Mouse (Mus musculus) midbrain, embryonic 16.5 days (tissue): ENCODE measurements around the gene Afap1. TPM values are rescaled to one million over a fixed set of nuclear protein-coding genes. Genes with fewer than 3 reads are reported as not detected.

Experiments
- ATAC-seq: fragments of 200-750 bp; cut with Nextera tagmentation; 2 replicates; pipeline ENCODE4 v1.8.0; 2017; ENCODE audit warnings: moderate TSS enrichment
- H3K27ac ChIP-seq: fragments of 300-500 bp; sonication (generic); 2 replicates; pipeline ENCODE4 v1.5.1; 2014; ENCODE audit warnings: mild to moderate bottlenecking, low read length, mixed read lengths
- H3K27me3 ChIP-seq: fragments of 300-500 bp; sonication (generic); 2 replicates; pipeline ENCODE4 v1.6.1; 2014; ENCODE audit warnings: low read depth, low read length, mixed read lengths; ENCODE audit not compliant: control insufficient read depth, insufficient read depth
- H3K36me3 ChIP-seq: fragments of 300-500 bp; sonication (generic); 2 replicates; pipeline ENCODE4 v1.6.1; 2014; ENCODE audit warnings: mild to moderate bottlenecking, low read length, moderate library complexity, mixed read lengths; ENCODE audit not compliant: control insufficient read depth, insufficient read depth
- H3K4me1 ChIP-seq: fragments of 300-500 bp; sonication (generic); 2 replicates; pipeline ENCODE4 v1.6.1; 2014; ENCODE audit warnings: mild to moderate bottlenecking, low read length, mixed read lengths; ENCODE audit not compliant: control insufficient read depth, insufficient read depth
- H3K4me2 ChIP-seq: fragments of 300-500 bp; sonication (generic); 2 replicates; pipeline ENCODE4 v1.6.1; 2014; ENCODE audit warnings: mild to moderate bottlenecking, low read length, mixed read lengths
- H3K4me3 ChIP-seq: fragments of 300-500 bp; sonication (generic); 2 replicates; pipeline ENCODE4 v1.5.1; 2014; ENCODE audit warnings: low read depth, mild to moderate bottlenecking, low read length, moderate library complexity, mixed read lengths
- H3K9ac ChIP-seq: fragments of 300-500 bp; sonication (generic); 2 replicates; pipeline ENCODE4 v1.6.1; 2014; ENCODE audit warnings: low read depth, low read length, mixed read lengths
- H3K9me3 ChIP-seq: fragments of 300-500 bp; sonication (generic); replicated peaks from 2 replicates; pipeline ENCODE4 v1.6.1; 2014; ENCODE audit warnings: mild to moderate bottlenecking, low read length, mixed read lengths; ENCODE audit not compliant: control insufficient read depth, poor library complexity, severe bottlenecking
- WGBS: fragments of 180-500 bp; shearing (Covaris S2); extraction: QIAGEN DNeasy Blood & Tissue Kit; methylation state at CpG from one replicate; pipeline ENCODE4 v1.1.7; 2014; 5-methylcytosine and 5-hydroxymethylcytosine counted together
- polyA plus RNA-seq: library from polyadenylated mRNA; unstranded; fragments of >200 nt; fragmentation: Nextera tagmentation; extraction: Ambion mirVana; gene quantifications from 2 replicates; pipeline ENCODE4 v1.2.1, GENCODE M21; 2015

Gene Afap1
- polyA plus RNA-seq, 1 experiment from 2014 or later: 61.2 TPM

DNA sequence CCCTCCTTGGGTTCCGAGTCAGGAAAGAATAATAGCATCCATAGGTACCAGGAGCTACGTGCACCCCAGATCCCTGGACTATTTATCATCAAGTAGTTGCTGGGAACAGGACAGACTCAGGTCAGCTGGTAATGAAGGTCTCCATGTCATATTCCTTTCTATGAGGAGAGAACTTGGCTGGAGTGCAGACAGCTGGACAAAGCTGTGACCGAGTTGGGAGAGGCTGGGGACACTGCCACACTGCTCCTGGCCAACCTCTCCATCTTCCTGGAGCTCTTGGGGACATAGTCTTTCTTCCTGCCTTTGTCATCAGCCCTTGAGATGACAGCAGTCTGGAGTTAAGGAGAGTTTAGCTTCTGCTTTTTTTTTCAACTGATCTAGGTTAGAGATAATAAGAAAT is 76.7 kb downstream of the Afap1 start:
- Histone ChIP-seq H3K4me1 (no peaks in the 10 kb centered on the region), H3K36me3 (peaks cover 28% of the 10 kb centered on the region), H3K4me3 (no peak overlapping the region), H3K4me2 (no peak overlapping the region), H3K27me3 (no peaks in the 10 kb centered on the region), H3K9ac (no peak overlapping the region), H3K27ac (no peak overlapping the region; the same call in 1 of the 2 replicates), H3K9me3 (no peaks in the 10 kb centered on the region)
- no peak for ATAC-seq
- 88% methylated on average over 3 of the region's 3 CpGs for WGBS

DNA sequence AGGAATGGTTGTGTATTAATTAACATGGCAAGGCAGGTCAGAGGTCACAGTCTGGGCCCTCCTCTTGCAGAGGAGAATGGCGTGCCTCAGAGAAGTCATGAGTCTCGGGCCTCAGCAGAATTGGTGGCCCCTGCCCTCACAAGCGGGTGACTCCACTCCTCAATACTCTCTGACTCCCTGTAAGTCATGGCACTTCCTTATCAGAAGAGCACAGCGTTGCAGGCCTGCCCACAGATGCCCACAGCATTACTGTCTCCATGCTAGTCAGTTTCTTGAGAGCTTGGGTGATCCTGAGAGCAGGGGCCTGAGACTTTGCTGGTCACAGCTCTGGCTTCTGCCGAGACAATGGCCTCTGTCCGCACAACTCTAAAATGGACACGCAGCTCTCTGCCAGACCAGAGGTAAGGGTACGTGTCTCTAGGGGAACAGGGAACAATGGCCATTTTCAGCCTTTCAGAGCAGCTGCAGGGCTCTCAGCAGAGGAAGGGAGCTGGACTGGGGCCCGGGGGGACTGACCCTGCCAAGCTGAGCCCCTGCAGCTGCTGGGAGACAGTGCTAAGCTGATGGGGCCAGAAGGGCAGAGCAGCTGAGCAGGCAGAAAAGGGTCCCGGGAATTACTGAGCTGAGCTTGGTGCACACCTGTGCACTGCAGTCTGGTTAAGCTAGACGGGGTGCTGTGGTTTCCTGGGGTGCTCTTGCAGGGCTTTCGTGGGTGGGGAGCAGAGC is 77.4 kb downstream of the Afap1 start:
- no peaks in the 10 kb centered on the region for H3K4me1 ChIP-seq
- no peak overlapping the region for H3K4me3 ChIP-seq
- 45% methylated on average over 12 of the region's 12 CpGs for WGBS
- peak overlapping the region; percentile 59 for H3K27ac ChIP-seq
- peak; percentile 37; the same call in 1 of the 2 replicates for ATAC-seq
- no peaks in the 10 kb centered on the region for H3K9me3 ChIP-seq
- no peaks in the 10 kb centered on the region for H3K27me3 ChIP-seq
- no peak overlapping the region for H3K9ac ChIP-seq
- peaks cover 24% of the 10 kb centered on the region for H3K36me3 ChIP-seq
- H3K4me2 ChIP-seq: no peak overlapping the region

DNA sequence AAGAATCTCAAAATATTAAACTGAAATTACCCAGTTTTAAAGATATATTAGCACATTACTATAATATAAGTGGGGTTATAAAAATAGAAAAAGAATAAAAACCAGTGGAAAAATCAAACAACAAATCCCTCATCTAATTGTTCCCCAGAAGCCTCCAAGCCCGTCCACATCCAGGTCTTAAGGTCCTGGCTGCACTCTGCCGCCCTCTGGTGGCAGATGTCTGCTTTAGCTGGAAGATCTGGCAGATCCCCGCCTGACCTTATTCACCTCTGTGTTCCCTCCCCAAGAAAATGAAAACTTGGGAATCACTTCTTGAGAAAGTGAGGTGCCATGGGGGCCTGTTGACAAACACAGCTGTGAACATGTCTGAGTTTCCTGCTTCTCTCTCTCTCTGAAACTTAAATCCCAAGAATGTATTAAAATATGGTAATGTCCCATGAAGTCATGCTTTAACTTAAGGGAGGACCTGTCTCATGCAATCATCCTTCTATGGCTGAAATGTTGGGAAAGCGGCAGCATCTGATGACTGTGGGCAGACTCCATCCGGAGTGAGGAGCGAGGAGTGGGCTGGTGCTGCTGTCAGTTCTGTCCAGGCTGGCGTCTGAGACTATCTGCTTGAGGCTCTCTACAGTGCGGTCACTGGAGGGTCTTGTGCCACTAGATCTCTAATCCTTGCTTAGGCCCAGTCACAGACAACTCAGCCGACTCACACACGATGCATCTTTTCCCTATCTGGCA is 78.9 kb downstream of the Afap1 start:
- Histone ChIP-seq H3K27me3 (no peaks in the 10 kb centered on the region), H3K36me3 (peaks cover 27% of the 10 kb centered on the region), H3K27ac (no peak overlapping the region), H3K9ac (no peak overlapping the region), H3K4me3 (no peak overlapping the region), H3K4me2 (no peak overlapping the region), H3K9me3 (no peaks in the 10 kb centered on the region), H3K4me1 (no peaks in the 10 kb centered on the region)
- 62% methylated on average over 10 of the region's 10 CpGs for WGBS
- no peak for ATAC-seq

DNA sequence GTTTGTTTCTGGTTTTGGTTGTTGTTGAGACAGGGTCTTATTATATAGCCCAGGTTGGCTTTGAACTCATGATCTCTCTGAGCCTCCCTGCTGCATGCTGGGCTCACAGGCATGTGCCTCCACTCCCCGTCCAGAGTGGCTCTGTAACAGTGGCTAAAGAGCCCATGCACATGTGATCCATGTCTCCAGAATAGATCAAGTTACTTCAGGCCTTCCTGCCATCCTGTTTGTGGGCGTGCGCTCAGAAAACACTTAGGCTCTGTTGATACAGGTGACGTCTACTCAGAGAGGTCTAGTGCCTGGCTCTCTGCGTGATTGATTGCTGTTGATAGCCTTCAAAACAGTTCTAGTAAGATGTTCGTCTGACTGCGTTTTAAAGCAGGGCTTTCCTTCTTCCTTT is 79.6 kb downstream of the Afap1 start:
- H3K27me3 ChIP-seq: no peaks in the 10 kb centered on the region
- 87% methylated on average over 7 of the region's 7 CpGs for WGBS
- H3K9me3 ChIP-seq: no peaks in the 10 kb centered on the region
- peaks cover 32% of the 10 kb centered on the region for H3K36me3 ChIP-seq
- no peak overlapping the region for H3K9ac ChIP-seq
- H3K4me3 ChIP-seq: no peak overlapping the region
- no peak overlapping the region for H3K27ac ChIP-seq
- no peaks in the 10 kb centered on the region for H3K4me1 ChIP-seq
- ATAC-seq: no peak
- H3K4me2 ChIP-seq: no peak overlapping the region

DNA sequence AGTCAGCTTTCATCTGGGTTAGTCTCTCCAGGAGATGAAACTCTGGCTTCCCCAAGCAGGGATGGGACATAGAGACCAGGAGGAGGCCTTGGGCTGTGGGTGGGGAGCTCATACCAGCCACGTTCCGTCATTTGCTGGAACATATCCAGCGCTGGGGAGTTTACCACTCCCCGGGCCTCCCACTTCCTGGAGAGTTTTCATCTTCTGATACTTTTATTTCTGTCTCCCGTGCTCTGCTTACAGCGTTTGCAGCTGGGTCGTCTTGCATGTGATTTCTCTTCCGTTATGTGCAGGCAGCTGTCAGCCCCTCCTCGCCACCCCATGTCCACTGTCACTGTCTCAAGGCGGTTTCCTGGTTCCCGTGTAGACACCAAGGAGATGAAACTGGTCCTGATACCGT is 80.7 kb downstream of the Afap1 start:
- Histone ChIP-seq H3K9me3 (no peaks in the 10 kb centered on the region), H3K4me1 (no peaks in the 10 kb centered on the region), H3K9ac (no peak overlapping the region), H3K36me3 (peaks cover 37% of the 10 kb centered on the region), H3K27ac (no peak overlapping the region), H3K27me3 (no peaks in the 10 kb centered on the region), H3K4me3 (no peak overlapping the region), H3K4me2 (no peak overlapping the region)
- 84% methylated on average over 12 of the region's 12 CpGs for WGBS
- no peak for ATAC-seq

DNA sequence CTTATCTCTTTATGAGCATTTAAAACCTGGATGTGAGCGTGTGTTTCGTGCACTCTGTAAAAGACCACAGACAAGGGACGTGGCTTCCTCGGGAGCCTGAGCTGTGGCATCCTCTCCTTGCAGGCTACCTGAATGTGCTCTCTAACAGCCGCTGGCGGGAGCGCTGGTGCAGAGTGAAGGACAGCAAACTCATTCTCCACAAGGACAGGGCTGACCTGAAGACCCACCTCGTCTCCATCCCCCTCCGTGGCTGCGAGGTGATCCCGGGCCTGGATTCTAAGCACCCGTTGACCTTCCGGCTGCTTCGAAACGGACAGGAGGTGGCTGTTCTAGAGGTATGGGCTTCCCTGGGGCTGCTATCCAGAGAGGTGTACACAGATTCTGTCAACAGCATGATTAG is 81.1 kb downstream of the Afap1 start:
- Histone ChIP-seq H3K9me3 (no peaks in the 10 kb centered on the region), H3K4me1 (no peaks in the 10 kb centered on the region), H3K27me3 (no peaks in the 10 kb centered on the region), H3K4me3 (no peak overlapping the region), H3K4me2 (no peak overlapping the region), H3K9ac (no peak overlapping the region), H3K27ac (no peak overlapping the region), H3K36me3 (peaks cover 38% of the 10 kb centered on the region)
- ATAC-seq: no peak
- 87% methylated on average over 15 of the region's 15 CpGs for WGBS

DNA sequence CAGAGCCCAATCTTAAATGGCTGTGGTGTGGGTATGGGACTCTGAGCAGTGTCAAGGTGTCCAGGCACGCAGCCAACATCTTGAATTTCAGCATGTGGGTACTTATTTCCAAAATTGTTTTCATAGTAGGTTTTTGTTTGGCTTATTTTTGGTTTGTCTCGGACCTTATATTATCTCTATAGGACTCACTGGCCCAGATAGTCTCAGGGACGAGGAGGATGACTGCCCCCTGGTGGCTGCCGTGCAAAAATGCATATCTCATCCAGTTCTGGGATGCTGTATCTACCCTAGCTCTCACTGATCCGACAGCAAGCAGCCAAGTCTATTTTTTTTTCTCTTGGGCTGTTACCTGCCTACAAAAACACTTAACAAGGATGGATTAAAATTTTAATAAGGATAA is 82.6 kb downstream of the Afap1 start:
- Histone ChIP-seq H3K4me3 (no peak overlapping the region), H3K9ac (no peak overlapping the region), H3K9me3 (no peaks in the 10 kb centered on the region), H3K27me3 (no peaks in the 10 kb centered on the region), H3K27ac (no peak overlapping the region), H3K36me3 (peaks cover 40% of the 10 kb centered on the region), H3K4me2 (no peak overlapping the region), H3K4me1 (no peaks in the 10 kb centered on the region)
- WGBS: 12% methylated on average over 5 of the region's 5 CpGs
- peak; percentile 68; the same call in 1 of the 2 replicates for ATAC-seq

DNA sequence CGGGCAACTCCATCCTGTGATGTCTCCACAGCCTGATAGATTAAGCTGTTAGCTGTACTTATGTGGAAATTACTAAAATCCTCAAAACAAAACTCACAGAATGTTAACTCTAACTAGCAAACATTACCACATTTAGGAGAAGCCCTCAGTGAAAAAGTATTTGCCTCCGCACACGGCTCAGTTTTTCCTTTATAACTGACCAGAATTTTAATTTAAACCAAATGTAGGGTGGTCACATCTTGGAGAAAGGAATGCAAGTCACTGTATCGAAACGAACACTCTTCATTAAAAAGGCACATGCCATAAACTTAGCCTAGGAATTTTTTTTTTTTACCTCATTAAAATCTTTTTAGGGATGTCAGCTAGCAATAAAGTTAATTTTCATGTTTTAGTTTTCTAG is 87.4 kb downstream of the Afap1 start:
- no peak for ATAC-seq
- peaks cover 42% of the 10 kb centered on the region for H3K36me3 ChIP-seq

DNA sequence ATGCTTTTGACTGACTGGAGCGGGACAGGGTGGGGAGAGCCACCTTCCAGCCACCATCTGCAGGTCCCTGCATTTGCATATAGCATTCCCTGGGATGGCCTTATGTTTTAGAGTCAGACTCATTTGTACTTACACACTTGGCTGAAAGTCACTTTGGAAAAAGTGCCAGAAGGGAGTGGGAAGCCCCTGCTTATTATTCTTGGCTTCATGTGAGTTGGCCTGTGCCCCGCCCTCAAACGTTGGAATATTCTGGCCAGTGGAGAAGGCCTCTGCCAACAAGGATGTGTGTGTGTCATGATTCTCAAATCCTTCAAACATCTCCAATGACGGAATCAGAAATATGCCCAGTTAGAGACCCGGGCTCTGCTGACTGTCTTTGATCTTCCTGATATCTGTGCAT is 88.2 kb downstream of the Afap1 start:
- Histone ChIP-seq H3K36me3 (peaks cover 39% of the 10 kb centered on the region), H3K27ac (no peak overlapping the region), H3K4me3 (no peak overlapping the region), H3K27me3 (no peaks in the 10 kb centered on the region), H3K9me3 (no peaks in the 10 kb centered on the region), H3K4me2 (no peak overlapping the region), H3K4me1 (no peaks in the 10 kb centered on the region), H3K9ac (no peak overlapping the region)
- 87% methylated on average over 5 of the region's 5 CpGs for WGBS
- no peak for ATAC-seq

More for the DNA sequence above, 87.4 kb downstream of the Afap1 start:
- WGBS: 87% methylated on average over 5 of the region's 5 CpGs
- H3K9ac ChIP-seq: no peak overlapping the region
- H3K4me2 ChIP-seq: no peak overlapping the region
- H3K9me3 ChIP-seq: no peaks in the 10 kb centered on the region
- no peaks in the 10 kb centered on the region for H3K4me1 ChIP-seq
- H3K27ac ChIP-seq: no peak overlapping the region
- H3K27me3 ChIP-seq: no peaks in the 10 kb centered on the region
- H3K4me3 ChIP-seq: no peak overlapping the region
